Mouse (Mus musculus) gastrocnemius, adult 2 months (tissue): ENCODE measurements around the gene Apela. TPM values are rescaled to one million over a fixed set of nuclear protein-coding genes. Genes with fewer than 3 reads are reported as not detected.
"Not testable (repeated sequence)": the region's sequence is repeated elsewhere in the genome, so short reads cannot be mapped to it uniquely, and the experiment has no call there.

Experiments used
- DNase-seq: peaks from one replicate; pipeline ENCODE4 v3.0.0; 2022
- H3K27ac ChIP-seq: fragments of 200-600 bp; 2 replicates; pipeline ENCODE4 v1.8.1; 2022; ENCODE audit warnings: mild to moderate bottlenecking
- H3K4me3 ChIP-seq: fragments of 200-600 bp; 2 replicates; pipeline ENCODE4 v1.8.1; 2022; ENCODE audit warnings: mild to moderate bottlenecking, moderate library complexity
- CTCF ChIP-seq: fragments of 200-600 bp; IDR thresholded peaks from 2 replicates; pipeline ENCODE4 v1.8.1; 2022; ENCODE audit warnings: antibody characterized with exemption, mild to moderate bottlenecking, moderate library complexity
- intact Hi-C: fragments of 180-260 bp; cut with DNase I; formaldehyde crosslinking; loops from one replicate; pipeline ENCODE4 v1.15.1; 2025
- total RNA-seq, 2 experiments: library from RNA; stranded (reverse); gene quantifications; 2 replicates each; pipeline ENCODE4 v1.2.3; 2021

Gene Apela
- total RNA-seq, 2 experiments from 2014 or later = not detected

- Histone ChIP-seq H3K4me3 (no peak overlapping the region), H3K27ac (no peak overlapping the region)
- no peak for DNase-seq
- TF ChIP-seq CTCF = no peak
- intact Hi-C loops = no loop called here
Measured at GRCm38 (mm10) chr8:65047801-65048200, 10.7 kb upstream of the Apela start.

GRCm38 (mm10) chr8:65047193-65047592, 10.1 kb upstream of the Apela start:
- intact Hi-C loops = no loop called here
- H3K4me3 ChIP-seq = no peak overlapping the region
- no peak for TF ChIP-seq CTCF
- no peak overlapping the region for H3K27ac ChIP-seq
- no peak for DNase-seq

GRCm38 (mm10) chr8:65046565-65046964, 9.4 kb upstream of the Apela start:
- DNase-seq = no peak
- no peak for TF ChIP-seq CTCF

GRCm38 (mm10) chr8:65034136-65034535, 3.0 kb downstream of the Apela start:
- Histone ChIP-seq H3K4me3 (no peak overlapping the region), H3K27ac (no peak overlapping the region)
- no peak for TF ChIP-seq CTCF
- intact Hi-C loops = no loop called here
- DNase-seq = no peak

More at GRCm38 (mm10) chr8:65046565-65046964, 9.4 kb upstream of the Apela start:
- Histone ChIP-seq H3K27ac (no peak overlapping the region), H3K4me3 (no peak overlapping the region)
- intact Hi-C loops = no loop called here

GRCm38 (mm10) chr8:65033056-65033455, 4.1 kb downstream of the Apela start:
- intact Hi-C loops = no loop called here
- no peak for TF ChIP-seq CTCF
- no peak for DNase-seq
- Histone ChIP-seq H3K4me3 (no peak overlapping the region), H3K27ac (no peak overlapping the region)

GRCm38 (mm10) chr8:65032107-65032506, 5.0 kb downstream of the Apela start:
- no peak for DNase-seq
- Histone ChIP-seq H3K27ac (no peak overlapping the region), H3K4me3 (no peak overlapping the region)
- TF ChIP-seq CTCF = no peak
- intact Hi-C loops = no loop called here

- intact Hi-C loops = no loop called here
- TF ChIP-seq CTCF = no peak
- Histone ChIP-seq H3K27ac (no peak overlapping the region), H3K4me3 (no peak overlapping the region)
- no peak for DNase-seq
Measured at GRCm38 (mm10) chr8:65030735-65031485, 6.2 kb downstream of the Apela start.

GRCm38 (mm10) chr8:65029776-65030175, 7.4 kb downstream of the Apela start:
- no peak for TF ChIP-seq CTCF
- no peak overlapping the region for H3K27ac ChIP-seq
- DNase-seq = no peak
- H3K4me3 ChIP-seq = no peak overlapping the region
- intact Hi-C loops = no loop called here

GRCm38 (mm10) chr8:65028959-65029686, 8.0 kb downstream of the Apela start:
- Histone ChIP-seq H3K27ac (no peak overlapping the region), H3K4me3 (no peak overlapping the region)
- no peak for TF ChIP-seq CTCF
- no peak for DNase-seq
- intact Hi-C loops = no loop called here

GRCm38 (mm10) chr8:65022485-65022884, 14.7 kb downstream of the Apela start:
- no peak overlapping the region for H3K4me3 ChIP-seq
- no peak overlapping the region for H3K27ac ChIP-seq
- DNase-seq = peak; percentile 55
- intact Hi-C loops = loop anchor here (1.0 kb wide), 1 partner anchor 88 kb away; no protein-coding TSS in a partner anchor
- peak; percentile 79 for TF ChIP-seq CTCF

GRCm38 (mm10) chr8:65018423-65018822, 18.7 kb downstream of the Apela start, which contains the start of the genes Trim61 and Trim60:
Gene Trim61, minus strand, starts transcription at chr8:65018523.
Gene Trim60, minus strand, starts transcription at chr8:65018584.
- no peak within 1 kb of the TSS for H3K4me3 ChIP-seq
- no peak within 1 kb of the TSS for H3K27ac ChIP-seq
- intact Hi-C loops = no loop called here
- TF ChIP-seq CTCF = no peak
- no peak for DNase-seq

- DNase-seq, H3K27ac ChIP-seq, H3K4me3 ChIP-seq, intact Hi-C loops: not testable (repeated sequence)
Measured at GRCm38 (mm10) chr8:65007616-65008015, 29.5 kb downstream of the Apela start.

GRCm38 (mm10) chr8:64998806-64999365, 38.2 kb downstream of the Apela start:
- Histone ChIP-seq H3K27ac (no peak overlapping the region), H3K4me3 (no peak overlapping the region)
- no peak for DNase-seq
- TF ChIP-seq CTCF = no peak
- intact Hi-C loops = no loop called here
